Mouse (Mus musculus): ENCODE data around the gene Syne1. TPM values are rescaled to one million over a fixed set of nuclear protein-coding genes. Genes with fewer than 3 reads are reported as not detected.

Syne1 gene
- polyA plus RNA-seq, 1 experiment, result 28.3 TPM

DNA sequence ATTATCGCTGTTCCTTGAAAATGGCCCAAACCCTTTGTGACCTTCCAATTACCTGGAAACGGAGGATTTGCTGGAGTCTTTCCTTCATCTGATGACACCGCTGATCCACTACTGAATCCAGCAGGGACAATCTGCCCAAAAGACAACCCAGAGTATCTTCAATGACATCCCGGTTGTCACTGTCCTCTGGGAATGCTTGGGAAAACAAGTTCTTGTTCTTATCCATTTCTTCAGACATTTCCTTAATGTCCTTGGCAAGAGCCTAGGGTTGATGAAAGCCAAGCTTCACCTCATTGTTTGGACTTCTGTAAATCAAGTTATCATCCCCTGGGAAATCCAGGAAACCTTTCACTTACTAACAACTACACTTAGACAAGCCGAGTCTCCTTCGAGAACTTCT is 398.2 kb downstream of the Syne1 start:
- DNase-seq (ENCODE audit: low spot score), result no peak

DNA sequence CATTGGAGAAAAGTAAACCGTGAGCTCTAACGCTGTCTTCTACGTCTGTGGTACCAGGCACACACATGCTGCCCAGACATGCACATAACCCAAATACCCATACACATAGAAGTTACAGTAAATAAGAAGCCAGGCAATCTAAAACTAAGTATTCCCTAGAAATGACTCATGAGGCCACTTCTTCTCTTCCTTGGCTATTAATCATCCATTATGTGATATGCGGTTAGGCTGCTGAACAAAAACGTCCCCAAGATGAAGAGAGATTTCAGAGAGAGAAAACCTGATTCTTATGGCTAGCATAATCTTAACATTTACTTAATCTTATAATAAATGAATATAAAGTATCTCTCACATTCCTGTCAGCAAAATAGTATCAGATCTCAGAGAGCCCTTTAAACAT is 409.8 kb downstream of the Syne1 start:
- no peak for DNase-seq (ENCODE audit: low spot score)

DNA sequence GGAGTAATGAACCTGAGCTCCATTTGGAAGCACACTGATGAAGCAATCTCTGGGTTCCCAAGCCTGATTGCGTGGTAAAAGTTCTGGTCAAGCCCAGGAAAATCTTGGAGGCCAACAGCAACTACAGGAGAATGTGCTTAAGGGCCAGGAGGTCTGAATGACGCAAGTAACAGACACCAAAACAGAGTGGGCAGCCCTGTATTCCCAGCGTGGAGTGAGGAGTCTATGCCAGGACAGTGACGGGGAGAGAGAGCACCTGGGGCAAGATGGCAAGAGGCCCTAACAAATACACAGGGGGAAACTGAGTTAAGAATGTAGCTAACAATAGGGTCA is 411.4 kb downstream of the Syne1 start:
- DNase-seq (ENCODE audit: low spot score), result no peak

DNA sequence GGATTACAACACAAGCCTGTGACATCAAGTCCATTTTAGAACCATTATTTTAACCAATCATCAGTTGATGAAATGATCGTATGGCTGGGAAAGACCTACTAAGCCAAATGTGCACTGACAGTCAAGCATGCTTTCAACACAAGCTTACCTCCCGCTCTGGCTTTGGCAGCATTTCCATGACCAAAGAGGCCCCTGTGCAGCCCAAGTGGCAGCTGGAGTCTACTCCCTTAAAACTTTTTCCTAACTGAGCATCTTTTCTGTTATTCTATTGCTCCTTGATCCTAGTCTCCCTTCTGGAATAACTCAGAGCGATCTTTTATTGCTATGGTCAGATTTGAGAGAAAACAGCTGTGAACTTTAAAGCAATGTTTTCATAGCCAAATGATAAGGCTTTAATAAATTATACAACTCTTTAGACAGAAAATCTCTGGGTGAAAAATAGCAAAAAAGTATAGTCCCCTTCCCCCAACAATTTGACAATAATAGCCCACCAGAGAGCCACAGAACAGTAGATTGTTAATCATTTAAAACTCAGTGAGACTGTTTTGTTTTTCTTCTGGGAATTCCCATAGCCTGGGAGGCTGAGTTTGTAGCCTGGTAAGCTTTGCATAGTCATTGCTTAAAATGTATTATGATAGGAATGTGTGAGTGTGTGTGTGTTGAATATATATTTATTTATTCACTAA is 411.9 kb downstream of the Syne1 start:
- no peak for DNase-seq (ENCODE audit: low spot score)

DNA sequence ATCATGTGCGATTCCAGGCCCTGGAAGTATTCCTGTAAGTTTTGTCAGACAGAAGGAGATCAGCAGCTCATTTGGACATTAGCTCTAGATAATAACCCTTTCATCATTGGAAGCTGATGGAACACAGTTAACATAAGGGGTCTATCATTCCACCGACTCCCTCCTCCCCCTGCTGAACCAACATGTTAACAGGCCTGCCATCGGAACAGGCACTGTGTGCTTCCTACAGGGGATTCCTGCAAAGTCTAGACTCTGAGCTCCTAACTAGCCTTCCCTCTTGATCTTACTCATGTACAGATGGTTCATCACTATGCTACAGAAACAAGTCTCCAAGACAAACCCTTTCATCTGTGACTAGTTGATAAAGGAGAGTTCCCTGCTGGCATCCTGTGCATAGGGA is 419.2 kb downstream of the Syne1 start:
- DNase-seq (ENCODE audit: low spot score), result no peak

DNA sequence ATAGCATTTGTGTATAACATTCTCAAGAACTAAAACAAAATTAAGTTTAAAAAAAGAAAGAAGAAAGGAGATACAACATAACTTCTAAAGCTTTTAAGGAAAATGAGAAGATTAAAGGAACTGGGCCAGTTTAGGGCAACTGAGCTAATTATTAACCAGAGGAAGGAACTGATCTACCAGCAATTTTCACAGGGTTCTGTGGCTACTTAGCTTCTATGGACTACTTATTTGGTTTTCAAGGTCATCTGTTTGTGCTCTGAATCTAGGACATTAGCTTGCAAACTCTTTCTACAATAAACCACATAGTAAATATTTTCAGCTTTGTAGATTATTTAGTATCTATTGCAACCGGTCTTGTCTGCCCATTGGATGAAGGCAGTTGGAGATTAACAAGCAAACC is 420.8 kb downstream of the Syne1 start:
- DNase-seq (ENCODE audit: low spot score), result no peak

DNA sequence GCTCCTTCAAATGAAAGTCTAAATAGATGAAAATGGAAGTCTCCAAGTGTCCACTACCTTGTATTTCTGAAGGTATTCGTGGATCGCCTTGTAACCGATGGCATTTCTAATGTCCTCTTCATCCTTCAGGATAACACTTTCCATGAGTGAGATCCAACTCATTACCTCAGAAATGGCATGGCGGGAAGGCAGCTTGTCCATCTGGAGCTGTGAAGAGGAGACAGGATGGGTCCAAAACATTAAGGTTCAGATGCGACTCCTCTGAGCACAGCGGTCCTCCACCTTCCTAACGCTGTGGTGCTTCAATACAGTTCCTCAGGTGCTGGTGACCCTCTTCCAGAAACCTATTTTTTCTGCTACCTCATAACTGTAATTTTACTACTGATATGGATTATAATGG is 426.5 kb downstream of the Syne1 start:
- no peak for DNase-seq (ENCODE audit: low spot score)

DNA sequence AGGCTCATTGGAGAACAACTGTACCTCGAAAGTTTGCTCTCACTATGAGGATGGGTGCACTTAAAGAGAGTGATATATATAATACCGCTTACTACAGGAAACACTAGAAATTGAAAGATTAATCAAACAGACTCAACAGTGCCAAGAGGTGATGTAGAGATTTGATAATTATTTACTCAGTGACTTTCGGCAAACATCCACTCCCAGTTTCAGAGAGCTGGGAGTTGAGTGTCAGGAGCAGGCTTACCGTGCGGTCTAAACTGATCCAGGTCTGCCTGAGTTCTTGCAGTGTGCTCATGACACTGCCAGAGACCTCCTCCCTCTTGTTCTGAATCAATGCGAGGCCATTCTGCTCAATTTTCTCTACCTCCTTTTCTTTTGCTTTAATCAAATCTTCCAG is 434.6 kb downstream of the Syne1 start:
- DNase-seq (ENCODE audit: low spot score), result no peak

DNA sequence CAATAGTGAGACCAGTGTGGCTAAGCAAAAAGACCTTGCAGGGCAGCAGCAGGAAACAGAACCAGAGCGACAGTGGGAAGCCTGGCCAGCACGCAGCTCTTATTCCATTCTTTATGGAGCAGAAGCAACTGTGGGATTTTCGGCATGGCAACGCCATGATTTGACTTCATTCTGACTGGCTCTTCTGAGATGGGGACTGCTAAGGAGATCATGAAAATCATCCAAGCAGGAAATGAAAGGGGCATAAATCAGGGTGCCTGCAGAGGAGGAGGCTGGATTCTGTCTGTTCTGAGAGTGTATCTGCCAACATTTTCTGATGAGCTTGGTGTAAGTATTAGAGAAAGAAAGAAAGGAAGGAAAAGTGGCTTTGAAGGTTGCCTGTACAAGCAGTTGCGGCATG is 435.1 kb downstream of the Syne1 start:
- DNase-seq (ENCODE audit: low spot score), result no peak

DNA sequence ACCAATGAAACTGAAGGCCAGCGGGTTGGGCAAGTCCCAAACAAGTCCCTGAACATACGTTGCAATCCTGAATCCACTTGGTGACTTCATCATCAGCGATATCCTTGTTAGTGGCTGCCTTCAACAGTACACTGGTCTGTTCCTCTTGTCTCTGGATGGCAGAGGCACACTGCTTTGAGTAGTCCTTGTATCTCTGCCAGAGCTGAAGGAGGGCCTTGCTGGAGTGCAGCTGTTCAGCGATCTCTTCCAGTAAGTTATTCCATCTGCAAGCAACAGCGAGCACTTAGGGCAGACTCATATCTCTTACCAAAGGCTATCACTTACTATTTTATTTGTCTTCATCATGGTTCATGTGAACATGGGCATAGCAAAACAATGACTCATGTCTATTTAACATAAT is 440.5 kb downstream of the Syne1 start:
- no peak for DNase-seq (ENCODE audit: low spot score)

DNA sequence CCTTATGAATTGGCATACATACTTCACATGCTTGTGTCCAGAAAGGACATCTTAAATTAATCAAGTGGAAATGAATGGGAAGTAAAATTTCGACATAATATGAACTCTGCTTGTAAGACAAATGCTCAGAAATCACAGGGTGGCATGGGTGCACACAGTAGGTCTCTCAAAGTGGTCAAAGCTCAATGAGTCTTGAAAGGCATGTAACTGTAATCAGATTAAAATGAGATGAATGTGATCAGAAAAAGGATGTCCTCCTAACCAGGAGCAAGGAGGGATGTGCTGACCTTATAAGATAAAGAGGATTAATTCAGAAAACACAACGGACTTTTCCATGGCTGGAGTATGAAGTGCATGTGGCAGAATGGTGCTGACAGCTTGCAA is 453.5 kb downstream of the Syne1 start:
- DNase-seq (ENCODE audit: low spot score), result no peak

DNA sequence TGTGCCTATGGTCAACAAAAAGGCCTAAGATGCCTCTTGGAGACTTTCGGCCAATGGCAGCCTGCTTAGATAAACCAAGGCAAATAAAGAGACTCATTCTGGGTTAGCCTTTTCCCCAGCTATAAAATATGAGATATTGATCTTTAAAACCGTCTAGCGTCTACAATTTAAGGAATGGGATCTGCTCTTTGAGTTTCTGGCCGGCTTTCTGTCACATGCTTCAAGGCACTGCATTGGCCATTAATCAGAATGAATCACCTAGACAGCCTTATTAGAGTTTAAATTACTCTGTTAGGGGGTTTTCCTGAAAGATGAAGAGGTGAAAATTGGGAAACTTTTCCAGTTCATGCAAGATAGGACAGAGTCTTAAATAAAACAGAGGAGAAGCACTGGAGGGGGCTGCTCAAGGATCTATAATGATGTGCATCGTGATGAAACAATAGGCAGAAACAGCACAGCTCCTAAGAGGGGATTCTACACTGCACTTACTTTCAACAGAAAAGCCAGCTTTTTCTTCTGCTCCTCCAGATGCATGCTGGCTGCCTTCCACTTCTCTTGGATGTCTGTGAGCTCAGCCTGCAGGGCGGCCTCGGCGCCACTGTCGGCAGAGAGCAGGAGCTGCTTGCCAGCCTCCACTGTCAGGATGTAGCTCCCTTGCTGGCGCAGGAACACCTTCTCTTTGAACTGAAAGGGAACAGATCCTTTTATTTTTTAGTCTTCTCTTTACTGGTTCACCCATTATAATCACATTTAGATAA is 454.1 kb downstream of the Syne1 start:
- DNase-seq (ENCODE audit: low spot score), result no peak

DNA sequence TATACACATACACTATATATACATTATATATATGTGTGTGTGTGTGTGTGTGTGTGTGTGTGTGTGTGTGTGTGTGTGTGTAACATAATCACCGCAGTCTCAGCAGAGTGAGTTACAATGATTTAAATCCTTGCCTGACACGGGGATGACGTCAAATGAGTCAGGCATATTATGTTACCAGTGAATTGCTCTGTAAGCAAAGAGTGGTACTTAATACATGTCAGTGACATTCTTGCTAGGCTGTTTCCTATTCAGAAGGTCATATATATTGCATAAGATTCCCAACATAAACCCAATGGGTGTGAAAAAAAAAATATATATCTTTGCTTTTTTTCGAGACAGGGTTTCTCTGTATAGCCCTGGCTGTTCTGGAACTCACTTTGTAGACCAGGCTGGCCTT is 462.1 kb downstream of the Syne1 start:
- no peak for DNase-seq (ENCODE audit: low spot score)

DNA sequence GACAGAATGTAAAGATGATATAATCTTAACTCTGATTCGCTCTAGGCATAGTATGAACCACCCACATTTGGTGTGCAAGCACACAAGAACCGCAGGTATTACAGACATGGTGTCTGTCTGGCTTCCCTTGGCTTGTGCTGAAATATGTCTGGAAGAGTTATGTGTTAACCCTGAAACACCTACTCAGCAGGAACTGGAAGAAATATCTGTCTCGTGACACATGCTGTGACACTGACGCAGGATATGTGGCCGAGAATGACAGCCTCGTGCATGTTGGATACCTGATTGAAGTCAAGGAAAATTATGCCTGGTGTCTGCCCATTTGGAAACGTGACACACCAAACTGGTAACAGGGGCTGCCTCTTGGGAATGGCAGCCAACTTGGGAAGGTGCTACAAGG is 463.9 kb downstream of the Syne1 start:
- no peak for DNase-seq (ENCODE audit: low spot score)

DNA sequence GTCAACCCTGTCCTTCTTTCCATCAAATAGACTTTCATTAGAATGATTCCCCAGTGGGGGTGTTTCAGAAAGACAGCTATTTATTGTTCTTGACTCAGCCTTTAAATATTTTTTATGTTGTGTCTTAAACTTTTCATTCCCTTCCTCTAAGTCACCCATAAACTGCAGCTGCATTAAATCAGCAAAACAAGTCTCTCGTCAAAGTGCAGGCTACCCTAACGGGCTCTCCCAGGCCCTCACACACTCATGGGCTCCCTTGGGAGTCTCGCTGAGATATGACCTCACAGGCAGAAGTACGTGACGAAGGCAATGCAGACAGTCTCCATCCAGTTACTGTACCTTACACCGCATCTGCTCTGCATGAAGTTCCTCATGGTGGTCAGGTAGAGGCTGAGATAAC is 465.0 kb downstream of the Syne1 start:
- no peak for DNase-seq (ENCODE audit: low spot score)

DNA sequence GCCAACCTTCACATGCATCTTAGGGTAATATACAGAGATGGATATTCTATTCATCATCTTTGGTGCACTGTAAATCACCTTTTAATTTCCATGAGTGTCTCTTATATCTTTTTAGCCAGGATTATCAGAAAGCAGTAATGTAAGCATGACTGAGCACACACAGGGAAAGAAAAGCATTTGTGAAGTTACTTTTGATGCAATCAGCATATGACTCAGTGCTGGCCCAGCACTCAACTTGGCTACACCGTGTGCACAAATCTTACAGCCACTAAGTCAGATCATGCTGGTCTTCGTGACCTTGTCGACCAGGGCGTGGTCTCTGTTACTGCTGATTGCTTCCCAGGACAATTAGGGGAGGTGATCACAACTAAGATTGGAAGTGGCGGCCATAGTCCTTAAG is 465.5 kb downstream of the Syne1 start:
- no peak for DNase-seq (ENCODE audit: low spot score)

DNA sequence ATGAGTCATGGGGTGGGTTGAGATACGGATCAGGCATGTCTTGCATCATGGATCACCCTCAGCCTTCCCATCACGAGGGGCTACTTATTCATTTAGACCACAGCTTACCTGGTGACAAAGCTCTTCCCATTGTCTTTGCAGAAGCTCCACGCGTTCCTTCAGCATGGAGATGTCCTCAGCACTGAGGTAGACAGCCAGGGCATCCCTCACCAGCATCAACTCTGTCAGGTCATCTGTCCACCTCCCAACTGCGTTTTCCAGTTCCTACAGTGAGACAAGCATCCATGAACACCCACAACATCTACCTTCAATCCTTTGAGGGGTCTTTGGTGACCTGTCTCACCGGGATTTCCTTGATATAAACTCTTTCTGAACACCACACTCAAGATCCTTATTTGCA is 467.6 kb downstream of the Syne1 start:
- no peak for DNase-seq (ENCODE audit: low spot score)

DNA sequence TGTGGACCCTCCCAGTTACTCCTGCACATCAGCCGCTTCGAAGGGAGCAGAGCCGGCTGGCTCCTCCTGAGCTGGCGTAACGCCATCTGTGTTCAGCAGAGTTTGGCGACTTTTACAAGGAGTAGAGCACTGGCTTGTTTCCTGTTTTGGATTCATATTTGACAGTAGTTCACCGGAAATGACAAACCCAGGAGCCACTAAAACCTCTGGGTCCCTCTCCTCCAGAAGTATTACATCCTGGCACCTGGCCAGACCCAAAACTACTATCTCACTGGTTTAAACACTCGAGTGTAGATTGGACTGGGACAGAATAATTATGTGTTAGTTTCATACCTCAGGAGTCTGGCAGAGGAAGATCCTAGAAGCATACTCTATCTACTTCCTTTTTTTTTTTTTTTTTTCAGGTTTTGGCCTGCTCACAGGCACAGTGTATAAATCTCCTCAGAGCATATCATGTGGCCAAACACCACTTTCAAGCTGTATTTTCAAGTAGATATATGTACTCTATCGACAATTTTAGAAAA is 471.3 kb downstream of the Syne1 start:
- DNase-seq (ENCODE audit: low spot score), result no peak

DNA sequence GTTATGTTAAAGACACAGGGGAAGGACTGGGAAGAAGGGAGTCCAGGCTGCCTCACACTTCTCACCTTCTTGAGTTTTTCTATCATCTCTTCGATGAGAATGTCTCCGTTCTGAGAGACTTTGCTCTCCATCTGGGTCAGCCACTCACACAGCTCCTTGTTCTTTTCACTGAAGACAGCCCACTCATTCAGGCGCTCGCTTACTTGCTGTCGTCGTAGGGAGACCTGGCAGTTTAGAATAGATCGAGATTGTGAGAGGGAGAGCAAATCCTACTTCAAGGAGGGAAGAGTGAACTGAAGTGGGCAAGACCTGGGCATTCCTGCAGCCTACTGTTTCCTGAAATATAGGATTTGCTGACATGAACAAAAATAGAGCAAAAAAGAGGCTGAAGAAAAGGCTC is 475.6 kb downstream of the Syne1 start:
- no peak for DNase-seq (ENCODE audit: low spot score)

DNA sequence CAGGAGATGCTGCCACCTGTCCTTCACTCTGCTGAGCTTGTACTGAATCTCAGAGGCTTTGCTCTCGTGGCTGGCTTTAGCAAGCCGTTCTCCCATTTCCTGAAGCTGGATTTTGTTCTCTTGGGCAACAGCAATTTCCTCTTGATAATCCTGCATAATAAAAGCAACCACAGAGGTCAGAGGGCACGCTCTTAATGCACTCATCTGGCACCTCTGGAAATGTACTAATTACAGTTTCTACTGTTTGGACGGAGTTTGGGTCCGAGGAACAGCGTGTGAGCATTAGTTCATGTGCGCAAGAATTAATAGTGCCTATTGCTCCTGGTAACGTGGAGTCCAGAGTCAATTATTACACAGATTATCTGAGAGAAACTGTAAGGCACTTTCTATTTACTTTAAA is 479.2 kb downstream of the Syne1 start:
- no peak for DNase-seq (ENCODE audit: low spot score)

DNA sequence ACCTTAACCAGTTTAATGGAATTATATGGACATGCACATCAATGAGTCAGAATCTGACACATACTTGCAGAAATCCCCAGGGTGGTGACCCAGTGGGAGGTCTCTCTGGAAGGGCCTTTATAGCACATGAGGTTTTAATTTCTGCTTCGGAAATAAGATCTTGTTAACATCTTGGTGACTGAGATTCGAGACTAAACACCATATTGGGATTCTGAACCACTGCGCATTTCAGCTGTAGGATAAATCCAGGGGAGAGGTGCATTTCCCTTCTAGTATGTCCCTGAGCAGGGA is 480.4 kb downstream of the Syne1 start:
- no peak for DNase-seq (ENCODE audit: low spot score)

DNA sequence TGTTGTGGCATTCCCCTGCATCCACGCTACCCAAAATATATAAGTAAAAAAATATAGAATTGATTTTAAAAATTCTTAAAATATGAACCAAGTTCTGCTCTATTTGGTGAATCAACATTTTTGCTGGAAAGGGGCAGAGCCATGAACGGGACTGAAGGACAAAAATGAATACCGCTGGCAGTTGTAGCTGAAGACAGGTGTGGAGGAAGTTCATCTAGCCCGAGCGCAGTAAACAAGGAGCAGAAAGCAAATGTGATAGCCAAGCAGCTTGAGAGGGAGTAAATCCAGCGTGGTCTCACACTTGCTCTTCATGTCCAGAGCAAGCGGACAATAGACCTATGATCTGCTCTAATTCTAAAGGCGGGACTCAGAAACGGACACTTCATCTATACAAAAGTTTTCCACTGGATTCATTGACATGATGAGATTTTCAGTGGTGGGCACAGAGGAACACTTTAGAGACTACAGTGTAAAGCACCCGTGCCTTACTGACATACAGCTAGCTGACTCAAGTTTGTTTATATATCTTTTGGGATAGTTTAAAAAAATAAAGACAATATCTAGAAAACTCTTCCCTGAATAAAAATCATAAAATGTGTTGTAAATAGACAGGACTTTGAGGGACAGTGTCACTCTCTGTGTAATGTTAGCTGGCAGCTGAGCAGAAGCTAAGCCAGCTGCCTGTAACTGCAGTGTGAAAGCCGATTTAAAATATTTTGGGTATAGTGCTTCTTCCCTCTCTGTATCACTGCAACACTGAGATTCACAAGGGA is 480.9 kb downstream of the Syne1 start:
- no peak for DNase-seq (ENCODE audit: low spot score)

DNA sequence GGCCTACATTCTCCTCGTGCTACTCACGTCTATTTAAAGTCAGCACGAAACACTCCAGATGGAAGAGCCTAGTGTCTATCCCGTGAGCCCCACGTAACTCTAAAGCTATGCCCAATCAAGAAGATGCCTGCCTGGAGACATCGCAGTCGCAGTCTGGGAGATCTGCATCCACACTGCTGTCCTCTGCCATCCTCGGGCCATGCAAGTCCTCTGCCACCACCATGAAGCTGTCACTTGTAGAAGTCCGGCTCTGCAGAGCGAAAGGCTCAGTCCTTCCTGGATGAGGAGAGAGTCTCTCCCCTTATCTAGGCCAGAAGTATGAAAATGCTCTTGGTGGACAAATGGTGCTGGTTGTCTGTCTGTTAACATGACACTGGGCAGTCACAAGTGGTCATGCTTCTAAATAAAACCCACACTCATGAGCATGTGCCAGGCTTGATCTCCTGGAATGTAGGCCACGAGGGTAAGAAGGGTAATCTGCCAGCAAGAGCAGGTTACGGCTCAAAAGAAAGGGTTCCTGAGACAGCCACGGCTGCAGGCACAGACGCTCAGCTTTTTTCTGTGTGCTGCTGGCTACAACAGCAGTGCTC is 482.5 kb downstream of the Syne1 start, which contains the start of gene Gm10097:
Gene Gm10097 (plus strand): TSS at position 517 of the 590 bp plus-strand sequence.
- no peak for DNase-seq (ENCODE audit: low spot score)
